Mouse (Mus musculus) c-Kit-positive CD71-negative TER-119-negative erythroid progenitor cells, embryonic 14.5 days (primary cell): ENCODE results near the gene Gm20852.
"Not testable (repeated sequence)": the region's sequence is repeated elsewhere in the genome, so short reads cannot be mapped to it uniquely, and the experiment has no call there.

Source experiments
- DNase-seq: peaks from one replicate; pipeline ENCODE4 v3.0.0-alpha.2; 2013; ENCODE audit warnings: low read depth

The Gm20852 gene

DNA sequence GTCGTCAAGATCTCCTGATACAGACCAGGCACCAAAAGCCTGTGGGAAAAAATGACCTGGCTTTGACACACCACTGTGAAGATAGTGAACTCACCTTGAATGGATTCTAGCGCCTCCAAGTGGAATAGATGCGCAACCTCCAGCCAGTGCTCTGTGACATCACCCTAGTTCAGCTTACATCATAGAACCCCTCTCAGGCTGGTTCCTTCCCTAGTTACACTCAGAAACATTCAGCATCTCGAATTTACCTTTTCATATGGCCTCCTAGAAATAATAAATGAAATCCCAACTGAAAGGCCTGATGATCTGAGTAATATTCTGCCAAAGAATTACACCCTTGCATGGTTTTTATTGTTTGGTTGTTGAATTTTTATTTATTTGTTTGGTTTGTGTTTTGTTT is at the start of gene Gm20852:
TSS of gene Gm20852 (minus strand) at position 101 of the 400 bp plus-strand sequence.
- DNase-seq = not testable (repeated sequence)
